Mouse (Mus musculus) heart, adult 2 months (tissue): ENCODE measurements at regions not wholly inside any gene's neighbourhood (a gene's known extent, or its start where the extent isn't known, plus 50 kb on each side); places are given as distances from the start of the nearest gene placed in this dataset.
A peak's percentile ranks its signal among the peaks of the same experiment; 100 is the strongest.

ENCODE experiments used
- CTCF ChIP-seq: fragments of 200-600 bp; IDR thresholded peaks from 2 replicates; pipeline ENCODE4 v1.8.1; 2022; ENCODE audit warnings: antibody characterized with exemption, mild to moderate bottlenecking, moderate library complexity
- EP300 ChIP-seq: fragments of 200-500 bp; IDR thresholded peaks from 2 replicates; pipeline ENCODE4 v1.6.1; 2011; ENCODE audit warnings: low read depth, low read length, control low read depth; ENCODE audit not compliant: insufficient read depth
- POLR2A ChIP-seq: fragments of 200-500 bp; IDR thresholded peaks from 2 replicates; pipeline ENCODE4 v1.6.1; 2011; ENCODE audit warnings: mild to moderate bottlenecking, low read depth, low read length, control low read depth; ENCODE audit not compliant: insufficient read depth

GRCm38 (mm10) chr17:10040951-10041359 is 278.7 kb downstream of the Qk start:
- TF ChIP-seq CTCF, result no peak
- TF ChIP-seq POLR2A, result no peak
- TF ChIP-seq EP300, result peak; percentile 60; the same call in 1 of the 2 replicates
